Mouse (Mus musculus): ENCODE results near the gene Mfsd12.

Mfsd12 gene

DNA sequence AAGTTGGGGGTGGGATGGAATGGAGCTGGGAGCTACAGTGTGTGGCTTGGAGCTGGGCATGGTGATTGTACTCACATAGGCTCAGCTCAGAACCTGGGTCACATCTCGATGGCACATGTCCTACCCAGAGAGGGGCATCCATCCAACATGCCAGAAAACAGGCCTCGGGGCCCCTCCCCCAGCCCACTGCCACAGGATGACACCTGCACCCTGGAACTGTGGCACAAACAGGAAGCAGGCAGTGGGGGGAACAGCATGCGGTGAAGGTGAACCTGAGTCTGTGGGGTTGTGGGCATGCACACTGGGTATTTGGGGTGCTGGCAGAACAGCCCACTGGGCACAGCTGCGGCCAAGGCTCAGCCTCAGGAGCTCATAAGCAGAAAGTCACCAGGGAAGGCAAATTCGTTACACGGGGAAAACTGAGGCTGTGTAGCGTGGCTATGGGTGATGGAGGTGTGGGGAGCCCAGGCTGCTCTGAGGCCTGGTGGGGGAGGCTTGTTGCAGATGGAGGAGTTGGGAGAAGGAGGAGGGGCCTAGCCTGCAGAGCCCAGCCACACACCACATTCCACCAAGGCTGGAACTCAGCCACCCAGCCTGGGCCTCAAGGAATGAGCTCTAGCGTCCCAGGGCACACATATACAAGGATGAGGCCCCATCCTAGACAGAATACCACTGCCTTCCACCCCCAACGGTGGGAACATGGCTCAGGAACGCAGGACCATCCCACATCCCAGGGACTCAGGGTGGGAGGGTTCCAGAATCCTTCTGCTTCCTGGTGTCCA is 27.9 kb upstream of the Mfsd12 start:
- DNase-seq: no peak

DNA sequence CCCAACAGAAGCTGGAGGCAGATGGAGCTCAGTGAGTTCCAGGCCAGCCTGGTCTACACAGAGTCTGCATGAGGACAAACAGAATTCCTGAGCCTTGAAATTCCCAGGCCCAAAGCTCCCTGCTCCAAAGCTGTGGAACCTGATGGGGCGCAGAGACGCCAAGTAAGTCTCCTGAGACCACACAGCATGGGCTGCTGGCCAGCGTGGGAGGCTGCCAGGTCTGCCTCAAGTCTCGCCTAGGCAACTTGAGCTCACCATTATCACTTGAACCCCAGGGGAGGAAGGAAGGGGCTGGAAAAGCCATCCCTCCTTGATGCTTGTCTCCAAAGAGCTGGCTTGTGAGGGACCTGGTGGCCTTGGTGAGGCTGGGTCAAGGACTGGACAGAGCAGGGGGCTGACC is 27.3 kb upstream of the Mfsd12 start:
- no peak for DNase-seq

DNA sequence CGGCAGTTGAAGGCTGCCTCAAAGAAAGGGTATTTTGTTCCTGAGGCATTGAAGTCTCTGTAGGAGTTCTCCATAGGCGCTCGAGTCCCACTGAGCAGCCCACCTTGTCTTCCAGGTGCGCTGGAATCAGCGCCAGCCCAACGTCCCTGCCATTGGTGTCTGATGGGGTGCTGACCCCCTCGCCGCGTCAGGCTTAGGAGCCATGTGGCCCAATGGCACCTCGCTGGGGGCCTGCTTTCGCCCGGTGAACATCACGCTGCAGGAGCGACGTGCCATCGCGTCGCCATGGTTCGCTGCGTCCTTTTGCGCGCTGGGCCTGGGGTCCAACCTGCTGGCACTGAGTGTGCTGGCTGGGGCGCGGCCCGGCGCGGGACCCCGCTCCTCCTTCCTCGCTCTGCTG is 25.0 kb upstream of the Mfsd12 start:
- no peak for DNase-seq

DNA sequence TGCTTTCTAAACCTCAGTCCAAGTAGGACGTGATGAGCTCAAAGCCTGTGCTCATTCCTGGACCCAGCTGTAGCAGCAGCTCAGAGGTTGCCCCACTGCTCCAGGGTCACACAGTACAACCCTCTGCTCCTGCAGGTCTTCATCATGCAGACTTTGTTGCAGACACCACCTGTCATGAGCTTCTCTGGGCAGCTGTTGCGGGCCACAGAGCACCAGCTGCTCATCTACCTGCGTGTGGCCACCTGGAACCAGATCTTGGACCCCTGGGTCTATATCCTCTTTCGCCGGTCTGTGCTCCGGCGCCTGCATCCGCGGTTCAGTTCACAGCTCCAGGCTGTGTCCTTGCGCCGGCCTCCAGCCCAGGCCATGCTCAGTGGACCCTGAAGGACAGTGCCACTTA is 23.0 kb upstream of the Mfsd12 start:
- no peak for DNase-seq

DNA sequence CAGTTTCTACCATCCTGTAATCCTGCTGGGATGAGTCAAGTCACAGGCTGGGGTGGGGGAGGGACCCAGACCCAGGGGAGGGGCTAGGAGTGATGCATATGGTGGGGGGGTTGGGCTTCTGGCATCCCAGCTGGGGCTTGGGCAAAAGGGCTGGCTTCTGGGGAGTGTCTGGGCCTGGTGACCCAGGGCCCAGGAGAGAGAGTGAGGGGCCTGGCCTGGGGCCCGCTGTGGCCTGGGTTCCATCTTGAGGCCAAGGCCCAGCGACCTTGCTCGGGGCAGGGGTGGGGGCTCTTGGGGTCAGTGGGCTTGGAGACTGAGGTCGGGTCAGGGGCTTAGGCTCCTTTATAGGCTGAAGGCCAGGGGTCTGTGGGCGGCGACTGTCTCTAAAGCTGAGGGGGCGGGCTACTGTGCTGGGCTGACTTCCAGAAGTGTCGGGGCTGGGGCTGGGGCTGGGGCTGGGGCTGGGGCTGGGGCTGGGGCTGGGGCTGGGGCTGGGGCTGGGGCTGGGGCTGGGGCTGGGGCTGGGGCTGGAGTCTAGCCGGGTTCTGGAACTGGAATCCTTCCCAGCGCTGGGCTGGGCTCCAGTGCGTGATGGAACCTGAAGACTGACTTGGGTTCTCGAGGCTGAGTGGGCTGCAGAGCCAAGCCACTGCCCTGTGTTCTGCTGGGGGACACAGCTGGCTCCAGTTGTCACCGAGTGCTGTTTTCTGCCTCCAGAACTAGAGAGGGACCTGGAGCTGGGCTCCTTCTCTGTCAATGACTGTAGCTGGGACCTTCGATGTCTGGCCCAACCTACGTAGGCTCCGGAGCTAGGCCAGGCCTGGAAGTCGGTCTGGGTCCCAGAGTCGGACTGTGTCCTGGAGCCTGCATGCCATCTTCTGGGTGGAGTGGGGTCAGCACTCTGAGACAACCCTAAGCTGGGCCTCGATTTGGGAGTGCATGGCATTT is 21.6 kb upstream of the Mfsd12 start:
- no peak for DNase-seq

DNA sequence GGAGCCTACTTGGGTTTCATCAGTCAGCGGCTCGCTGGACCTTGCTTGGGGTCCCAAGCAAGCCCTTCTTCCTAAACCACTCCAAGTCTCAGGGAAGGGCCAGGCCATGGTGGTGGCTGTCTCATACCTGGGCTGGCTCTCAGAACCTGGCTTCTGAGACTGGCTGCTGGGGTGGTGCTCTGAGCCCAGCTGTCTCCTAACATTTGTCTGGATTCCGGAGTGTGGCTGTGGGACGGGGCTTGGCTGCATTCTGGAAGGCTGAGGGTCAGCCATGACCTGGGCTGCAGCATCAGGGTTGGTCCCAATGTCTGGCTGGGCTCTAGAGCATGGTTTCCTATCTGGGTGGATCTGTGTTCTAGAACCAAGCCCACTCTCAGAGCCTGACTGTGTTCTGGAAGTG is 20.7 kb upstream of the Mfsd12 start:
- DNase-seq: no peak

DNA sequence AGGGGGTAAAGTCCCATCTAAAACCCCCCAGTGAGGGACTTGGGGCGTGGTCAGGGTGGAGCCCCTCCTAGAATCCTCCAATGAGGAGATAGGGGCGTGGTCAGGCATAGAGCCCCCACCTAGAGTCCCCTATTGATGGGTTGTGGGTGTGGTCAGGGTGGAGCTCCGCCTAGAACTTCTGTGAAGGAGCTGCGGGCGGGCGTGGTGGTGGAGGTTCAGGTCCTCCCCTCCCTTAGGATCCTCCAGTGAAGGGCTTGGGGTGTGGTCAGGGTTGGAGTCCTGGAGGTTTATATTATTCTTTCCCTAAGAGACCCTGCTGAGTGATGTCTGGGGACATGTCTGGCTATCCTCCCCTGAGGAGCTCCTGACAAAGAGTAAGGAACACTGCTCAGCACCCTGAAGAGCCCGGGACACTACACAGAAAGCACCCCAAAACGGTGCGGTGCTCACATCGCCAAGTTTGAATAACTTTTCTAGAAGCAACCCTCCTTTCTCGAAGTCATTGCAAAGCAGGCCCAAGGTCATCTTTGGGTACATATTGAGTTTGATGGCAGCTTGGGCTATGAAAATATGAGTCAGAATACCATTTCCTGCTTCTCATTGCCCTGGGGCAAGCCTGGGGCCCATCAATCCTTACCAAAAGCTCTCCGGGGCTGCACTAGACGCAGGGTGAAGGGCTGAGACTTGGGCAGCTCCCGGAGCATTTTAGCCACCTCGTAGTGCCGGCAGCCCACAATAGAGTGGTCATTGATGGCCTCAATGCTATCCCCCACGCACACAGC is 16.5 kb upstream of the Mfsd12 start:
- DNase-seq: no peak

DNA sequence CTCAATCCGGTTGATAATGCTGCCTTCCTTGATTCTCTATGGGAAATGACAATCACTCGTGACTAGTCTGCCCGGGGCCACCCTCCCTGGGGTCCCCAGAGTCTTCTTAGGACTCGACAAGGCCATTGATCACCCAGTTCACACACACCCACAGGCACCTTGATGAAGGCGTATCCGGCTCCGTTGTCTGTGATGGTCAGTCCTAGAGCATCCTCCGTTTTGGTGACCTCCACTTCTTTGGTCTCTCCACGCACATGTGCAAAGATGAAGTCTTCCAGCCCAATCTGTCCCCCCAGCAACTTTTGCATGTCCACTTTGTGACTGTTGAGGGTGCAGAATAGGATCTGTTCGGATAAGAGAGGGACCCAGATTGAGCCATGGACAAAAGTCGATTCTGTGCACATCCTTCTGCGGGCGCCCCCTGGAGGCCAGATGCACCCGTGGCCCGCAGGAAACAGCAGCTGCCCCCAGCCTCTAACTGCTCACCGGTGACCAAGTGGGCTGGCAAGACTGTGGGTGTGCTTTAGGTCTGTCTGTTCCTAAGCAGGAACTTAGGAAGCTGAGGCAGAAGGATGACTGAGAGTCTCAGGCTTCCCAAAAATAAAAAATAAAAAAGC is 15.8 kb upstream of the Mfsd12 start:
- DNase-seq: peak; percentile 74

DNA sequence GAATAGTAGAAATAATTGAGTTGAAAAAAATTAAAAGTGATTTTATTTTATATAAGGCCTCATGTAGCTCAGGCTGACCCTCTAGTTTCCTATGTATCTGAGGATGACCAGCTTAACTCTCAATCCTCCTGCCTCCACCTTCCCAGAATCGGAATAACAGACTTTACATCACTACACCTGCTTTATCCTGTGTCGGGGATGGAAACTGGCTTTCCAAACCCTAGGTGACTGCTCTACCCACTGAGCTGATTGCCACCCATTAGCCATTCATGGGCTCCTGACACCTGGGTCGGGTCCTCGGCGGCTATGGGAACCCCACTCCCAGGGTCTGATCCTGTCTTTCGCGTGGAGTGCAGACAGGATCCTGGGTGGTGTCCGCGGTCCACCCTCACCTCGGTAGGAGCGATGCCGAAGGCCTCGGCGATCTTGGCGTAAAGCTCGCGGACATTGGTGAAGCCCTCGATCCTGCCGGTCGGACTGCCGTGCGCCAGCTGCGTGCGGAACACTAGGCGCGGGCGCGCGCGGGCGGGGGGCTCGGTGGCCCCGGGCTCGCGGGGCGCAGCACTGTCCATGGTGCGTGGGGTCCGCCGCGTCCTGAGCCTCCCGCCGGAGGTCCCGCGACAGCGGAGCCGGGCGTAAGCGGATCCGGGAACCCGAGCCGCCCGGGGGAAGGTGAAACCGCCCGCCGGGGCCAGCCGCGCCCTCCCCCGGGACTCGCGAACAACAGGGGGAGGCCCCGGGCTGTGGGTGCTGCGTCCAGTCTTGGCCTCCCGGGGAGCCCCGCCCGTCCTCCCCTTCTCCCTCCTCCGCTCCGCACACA is 14.4 kb upstream of the Mfsd12 start, which contains the start of gene Gipc3:
TSS of gene Gipc3 (minus strand) at position 581 of the 820 bp plus-strand sequence.
- no peak for DNase-seq

DNA sequence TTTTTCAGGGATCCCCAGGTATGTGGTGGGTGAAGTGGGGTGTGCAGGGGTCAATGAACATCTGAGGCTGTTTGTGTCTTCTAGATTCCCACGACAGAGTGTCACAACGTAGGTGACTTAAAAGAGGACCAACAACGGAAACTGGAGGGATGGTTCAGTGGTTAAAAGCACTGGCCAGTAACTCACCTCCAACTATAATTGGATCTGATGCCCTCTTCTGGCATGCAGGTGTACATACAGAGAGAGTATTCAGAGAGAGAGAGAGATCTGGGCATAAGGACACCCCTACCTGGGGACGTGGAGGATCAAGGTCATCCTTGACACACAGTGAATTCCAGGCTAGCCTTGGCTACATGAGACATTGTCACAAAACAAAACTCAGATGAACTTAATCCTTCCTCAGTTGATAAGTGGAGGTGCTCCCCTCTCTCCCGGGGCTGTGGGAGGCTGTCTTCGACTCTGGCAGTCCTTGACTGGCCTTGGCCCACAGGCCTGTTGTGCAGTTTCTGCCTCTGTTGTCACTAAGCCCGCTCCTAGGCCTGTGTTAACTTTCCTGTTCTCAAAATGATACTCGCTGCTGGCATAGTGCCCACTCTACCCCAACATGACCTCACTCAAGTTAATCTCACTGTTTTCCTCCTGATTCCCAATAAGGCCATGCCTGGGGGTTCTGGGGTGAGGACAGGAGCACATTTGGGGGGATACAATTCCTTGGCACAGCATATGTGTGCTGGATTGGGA is 12.7 kb upstream of the Mfsd12 start:
- DNase-seq: no peak

DNA sequence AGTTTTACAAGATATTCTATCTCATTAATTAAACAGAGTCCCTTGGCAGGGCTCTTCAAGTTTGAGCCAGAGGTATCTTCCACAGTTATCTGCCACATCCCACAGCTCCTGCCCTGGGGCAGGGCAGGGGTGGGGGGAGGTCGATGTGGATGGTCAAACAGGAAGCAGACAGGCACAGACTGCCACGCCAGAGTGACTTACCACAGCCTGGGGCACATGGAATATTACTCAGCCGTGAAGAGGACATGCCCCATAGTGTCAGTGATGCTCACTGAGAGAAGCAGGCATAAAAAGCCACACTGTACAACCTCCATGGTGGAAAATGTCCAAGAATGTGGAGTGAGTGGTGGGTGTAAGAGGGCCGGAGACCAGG is 12.1 kb upstream of the Mfsd12 start:
- DNase-seq: no peak

DNA sequence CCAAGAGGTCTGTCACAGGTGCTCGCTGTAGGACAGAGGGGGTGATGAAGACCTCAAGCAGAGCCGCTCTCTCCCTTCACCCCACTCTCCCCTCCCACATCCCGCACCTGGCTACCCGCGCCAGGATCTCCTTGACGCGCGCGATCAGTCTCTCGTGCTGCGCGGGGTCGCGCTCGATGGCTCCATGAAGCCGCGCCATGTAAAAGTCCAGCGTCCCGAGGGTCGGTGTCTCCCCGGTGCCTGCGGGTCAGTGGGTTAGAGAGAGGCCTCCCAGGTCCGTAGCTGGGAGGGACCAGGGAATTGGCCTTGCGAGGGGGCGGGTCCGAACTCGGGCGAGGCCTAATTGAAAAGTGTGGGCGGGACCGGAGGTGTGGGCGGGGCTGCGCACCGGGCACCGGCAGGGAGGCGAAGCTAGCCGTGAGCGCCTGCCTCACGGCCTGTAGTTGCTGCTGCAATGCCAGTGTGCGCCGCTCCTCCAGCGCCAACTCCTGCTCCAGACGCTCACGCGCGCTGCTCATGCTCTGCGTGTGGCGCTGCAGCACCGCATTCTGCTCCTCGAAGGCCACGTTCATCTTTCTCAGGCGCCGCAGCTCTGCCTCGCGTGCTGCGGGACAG is 10.7 kb upstream of the Mfsd12 start:
- peak; percentile 81 for DNase-seq

DNA sequence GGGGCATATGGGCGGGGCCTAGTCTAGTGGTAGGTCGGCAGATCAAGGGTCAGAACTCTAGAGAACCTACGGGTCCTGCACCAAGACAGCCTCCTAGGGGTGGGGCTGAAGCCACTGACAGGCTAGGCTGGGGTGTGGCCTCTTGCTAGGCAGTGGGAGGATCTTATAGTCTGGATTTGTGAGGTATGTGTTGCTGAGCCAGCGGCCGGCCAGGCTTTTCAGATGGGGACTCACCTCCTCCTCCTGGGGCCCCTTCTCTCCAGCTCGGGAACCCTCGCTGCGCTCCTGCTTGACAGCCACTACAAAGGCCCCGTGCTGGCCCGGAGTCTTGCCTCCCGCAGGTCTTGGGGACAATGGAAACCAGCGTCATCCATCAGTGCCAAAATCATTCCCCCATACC is 8.1 kb upstream of the Mfsd12 start:
- no peak for DNase-seq

DNA sequence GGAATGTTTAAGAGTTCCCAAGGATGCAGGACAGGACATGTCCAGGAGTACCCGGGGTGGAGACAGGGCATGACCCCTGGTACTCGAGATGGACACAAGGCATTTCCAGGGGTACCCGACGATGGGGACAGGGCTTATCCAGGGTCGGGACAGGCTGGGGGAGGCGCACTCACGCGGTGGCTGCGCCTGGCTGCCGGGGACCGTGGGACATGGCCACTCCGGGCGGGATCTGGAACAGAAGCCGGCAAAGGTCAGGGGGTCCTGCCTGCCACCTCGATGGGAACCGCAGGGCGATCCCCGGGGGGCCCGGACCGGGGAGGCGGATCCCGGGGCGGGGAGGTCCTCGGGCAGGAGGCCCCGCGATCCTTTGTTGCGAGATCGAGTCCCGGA is 7.3 kb upstream of the Mfsd12 start:
- DNase-seq: no peak

DNA sequence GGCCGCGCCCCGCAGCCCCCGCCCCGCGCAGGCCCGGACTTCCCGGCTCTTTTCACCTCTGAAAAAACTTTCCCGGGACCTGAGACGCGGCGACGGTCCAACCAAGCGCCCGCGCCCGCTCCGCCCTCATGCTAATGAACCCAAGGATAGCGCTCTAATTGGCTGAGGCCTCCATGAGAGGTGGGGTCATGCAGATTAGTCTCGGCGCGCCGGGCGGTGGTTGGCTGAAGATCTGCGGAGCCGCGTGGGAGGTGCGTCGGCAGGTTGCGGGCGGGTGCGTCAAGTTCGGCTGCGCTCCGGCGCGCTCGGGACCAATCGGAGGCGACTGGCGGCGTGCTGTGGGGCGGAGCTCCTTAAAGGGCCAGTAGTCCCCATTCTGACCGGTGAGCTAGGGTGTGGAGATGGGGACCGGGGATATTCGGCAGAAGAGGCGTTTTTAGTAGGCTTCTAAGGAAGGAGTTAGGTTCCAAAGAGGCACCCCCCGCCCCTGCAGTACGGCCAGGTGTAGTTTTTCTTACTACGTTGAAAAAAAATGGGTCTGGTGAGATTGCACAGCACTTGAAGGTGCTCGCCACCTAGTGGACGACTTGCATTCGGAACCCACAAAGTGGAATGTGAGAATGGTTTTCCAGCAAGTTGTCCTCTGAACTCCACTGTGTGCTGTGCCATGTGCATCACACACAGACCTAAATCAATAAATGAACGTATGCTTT is 6.8 kb upstream of the Mfsd12 start, which contains the start of gene Hmg20b:
TSS of gene Hmg20b (minus strand) at position 130 of the 713 bp plus-strand sequence.
- peak; percentile 100 for DNase-seq

DNA sequence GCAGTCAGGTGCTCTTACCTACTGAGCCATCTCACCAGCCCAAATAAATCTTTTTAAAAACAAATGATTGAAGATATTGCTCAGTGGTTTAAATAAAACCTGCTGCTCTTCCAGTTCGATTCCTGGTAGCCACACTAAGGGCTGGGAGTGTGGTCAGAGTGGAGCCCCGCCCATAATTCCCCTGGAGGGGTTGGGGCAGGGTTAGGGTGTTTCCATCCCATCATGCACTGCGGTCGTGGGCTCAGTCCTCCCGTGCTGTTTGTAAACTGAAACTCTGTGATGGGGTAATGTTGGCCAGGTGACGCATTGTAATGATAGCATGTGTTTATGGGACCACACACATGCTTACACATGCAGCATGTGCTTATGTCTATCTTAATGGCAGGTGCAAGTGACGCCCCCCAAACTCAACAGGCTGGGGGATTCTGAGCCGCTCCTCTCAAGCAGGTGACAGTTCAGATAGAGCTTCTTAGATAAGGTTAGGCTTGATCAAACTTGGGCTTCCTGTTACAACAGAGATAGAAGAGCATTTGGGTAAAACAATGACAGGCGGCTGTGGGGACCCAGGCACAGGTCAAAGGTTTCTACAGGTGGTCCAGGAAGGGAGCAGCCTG is 5.5 kb upstream of the Mfsd12 start:
- DNase-seq: no peak

DNA sequence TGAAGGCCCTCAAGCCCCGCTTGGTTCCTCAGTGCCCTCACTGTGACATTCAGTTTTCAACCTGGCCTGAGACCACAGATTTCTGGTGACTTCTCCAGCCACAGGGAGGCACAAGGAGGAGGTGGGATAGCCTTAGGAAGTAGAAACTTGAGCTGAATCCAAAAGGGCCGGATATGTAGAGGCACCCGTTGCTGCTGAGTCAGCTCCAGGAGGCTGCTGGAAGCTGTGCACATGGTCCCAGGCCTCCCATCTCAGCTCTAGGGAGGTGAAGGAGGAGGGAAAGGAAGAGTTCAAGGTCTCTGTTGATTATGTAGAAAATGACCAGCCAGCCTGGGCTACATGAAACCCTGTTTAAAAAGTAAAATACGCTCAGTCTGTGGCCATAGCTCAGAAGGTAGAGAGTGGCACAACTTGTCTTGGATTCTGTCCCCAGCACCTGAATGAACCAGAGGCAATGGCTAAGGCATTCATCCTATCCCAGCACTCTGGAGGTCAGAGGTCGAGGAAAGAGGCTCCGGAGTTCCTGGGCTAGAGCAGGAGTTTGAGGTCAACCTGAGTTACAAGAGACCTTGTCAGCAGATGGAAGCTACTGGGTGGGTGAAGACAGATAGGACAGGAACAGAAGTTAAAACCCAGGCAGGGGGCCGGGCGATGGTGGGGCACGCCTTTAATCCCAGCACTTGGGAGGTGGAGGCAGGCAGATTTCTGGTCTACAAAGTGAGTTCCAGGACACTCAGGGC is 2.4 kb upstream of the Mfsd12 start:
- no peak for DNase-seq

DNA sequence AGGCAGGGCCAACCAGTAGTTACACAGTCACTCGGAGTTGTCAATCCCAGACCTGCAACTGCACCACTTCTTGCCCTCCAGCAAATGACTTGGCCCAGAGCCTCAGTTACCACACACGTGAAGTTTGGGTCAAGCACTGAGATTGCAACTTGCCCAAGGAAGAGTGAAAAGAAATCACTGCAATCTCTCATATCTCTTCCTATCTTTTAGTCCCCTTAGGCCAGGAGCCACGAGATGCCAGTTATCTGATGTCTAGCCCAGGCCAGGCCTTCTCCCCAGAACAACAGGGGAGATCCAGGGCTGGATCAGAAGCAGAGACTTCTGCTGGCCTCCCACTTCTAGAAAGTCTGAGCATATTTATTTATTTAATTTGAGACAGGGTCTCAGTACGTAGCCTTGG is 1.8 kb upstream of the Mfsd12 start:
- no peak for DNase-seq

All from retina, postnatal 1 day (tissue).